Mouse (Mus musculus) heart, embryonic 16.5 days (tissue): ENCODE results near the gene Ercc5. TPM values are rescaled to one million over a fixed set of nuclear protein-coding genes. Genes with fewer than 3 reads are reported as not detected.

Experiments
- ATAC-seq: fragments of 200-750 bp; cut with Nextera tagmentation; replicated peaks from 2 replicates; pipeline ENCODE4 v1.8.0; 2017; ENCODE audit warnings: moderate number of reproducible peaks; ENCODE audit not compliant: insufficient read depth, low FRiP score; ENCODE audit errors: extremely low read depth
- H3K27ac ChIP-seq: fragments of 300-500 bp; sonication (generic); 2 replicates; pipeline ENCODE4 v1.5.1; 2014; ENCODE audit warnings: mild to moderate bottlenecking, low read length, control low read depth, moderate library complexity
- H3K27me3 ChIP-seq: fragments of 300-500 bp; sonication (generic); 2 replicates; pipeline ENCODE4 v1.6.1; 2014; ENCODE audit warnings: low read length, mixed read lengths; ENCODE audit not compliant: control insufficient read depth, insufficient read depth
- H3K36me3 ChIP-seq: fragments of 300-500 bp; sonication (generic); 2 replicates; pipeline ENCODE4 v1.6.1; 2014; ENCODE audit not compliant: control insufficient read depth, insufficient read depth
- H3K4me1 ChIP-seq: fragments of 300-500 bp; sonication (generic); 2 replicates; pipeline ENCODE4 v1.6.1; 2014; ENCODE audit warnings: low read length, mixed read lengths; ENCODE audit not compliant: control insufficient read depth, insufficient read depth
- H3K4me2 ChIP-seq: fragments of 300-500 bp; sonication (generic); 2 replicates; pipeline ENCODE4 v1.6.1; 2014; ENCODE audit warnings: low read depth, mild to moderate bottlenecking, control low read depth, low read length
- H3K4me3 ChIP-seq: fragments of 300-500 bp; sonication (generic); 2 replicates; pipeline ENCODE4 v1.5.1; 2014; ENCODE audit warnings: mild to moderate bottlenecking, control low read depth, low read length
- H3K9ac ChIP-seq: fragments of 300-500 bp; sonication (generic); 2 replicates; pipeline ENCODE4 v1.6.1; 2014; ENCODE audit warnings: low read length, control low read depth
- H3K9me3 ChIP-seq: fragments of 300-500 bp; sonication (generic); replicated peaks from 2 replicates; pipeline ENCODE4 v1.6.1; 2016; ENCODE audit warnings: low read length; ENCODE audit not compliant: control insufficient read depth
- WGBS: fragments of 180-500 bp; shearing (Covaris S2); extraction: QIAGEN DNeasy Blood & Tissue Kit; methylation state at CpG from one replicate; pipeline ENCODE4 v1.1.7; 2014; 5-methylcytosine and 5-hydroxymethylcytosine counted together
- polyA plus RNA-seq: library from polyadenylated mRNA; unstranded; fragments of >200 nt; fragmentation: Nextera tagmentation; extraction: Ambion mirVana; gene quantifications from 2 replicates; pipeline ENCODE4 v1.2.1, GENCODE M21; 2015

Ercc5 gene
- polyA plus RNA-seq, result 13.4 and 14.6 TPM in 2 replicates

- Histone ChIP-seq H3K36me3 (peaks cover 5% of the 10 kb centered on the region; the same call in 1 of the 2 replicates), H3K4me2 (peak within 1 kb of the TSS; percentile 87), H3K9ac (peak within 1 kb of the TSS; percentile 94), H3K27ac (peak within 1 kb of the TSS; percentile 91), H3K4me1 (peaks cover 12% of the 10 kb centered on the region), H3K27me3 (no peaks in the 10 kb centered on the region), H3K9me3 (no peaks in the 10 kb centered on the region), H3K4me3 (peak within 1 kb of the TSS; percentile 94)
- under 1% methylated on average over 66 of the region's 66 CpGs for WGBS
- peak; percentile 97 for ATAC-seq
Observed at GRCm38 (mm10) chr1:44147563-44148381, at the start of gene Ercc5. Ercc5 (plus strand) TSS chr1:44147744.

- H3K9ac ChIP-seq, result peak overlapping the region; percentile 89
- H3K27ac ChIP-seq, result peak overlapping the region; percentile 94
- H3K36me3 ChIP-seq, result peaks cover 15% of the 10 kb centered on the region
- peaks cover 9% of the 10 kb centered on the region for H3K4me1 ChIP-seq
- peak overlapping the region; percentile 75 for H3K4me2 ChIP-seq
- peak; percentile 67 for ATAC-seq
- under 1% methylated on average over 54 of the region's 55 CpGs for WGBS
- H3K4me3 ChIP-seq, result peak overlapping the region; percentile 89
- no peaks in the 10 kb centered on the region for H3K9me3 ChIP-seq
- no peaks in the 10 kb centered on the region for H3K27me3 ChIP-seq
Observed at GRCm38 (mm10) chr1:44101448-44102225, 45.9 kb upstream of the Ercc5 start.

- H3K4me3 ChIP-seq, result peak within 1 kb of the TSS; percentile 89
- peaks cover 9% of the 10 kb centered on the region for H3K4me1 ChIP-seq
- H3K4me2 ChIP-seq, result peak within 1 kb of the TSS; percentile 75
- H3K36me3 ChIP-seq, result peaks cover 14% of the 10 kb centered on the region
- H3K27me3 ChIP-seq, result no peaks in the 10 kb centered on the region
- peak within 1 kb of the TSS; percentile 94 for H3K27ac ChIP-seq
- H3K9ac ChIP-seq, result peak within 1 kb of the TSS; percentile 89
- H3K9me3 ChIP-seq, result no peaks in the 10 kb centered on the region
- under 1% methylated on average over 55 of the region's 55 CpGs for WGBS
- peak; percentile 96 for ATAC-seq
Observed at GRCm38 (mm10) chr1:44102259-44102717, 45.3 kb upstream of the Ercc5 start, which contains the start of gene Tex30. Tex30 (minus strand) TSS chr1:44102441.

GRCm38 (mm10) chr1:44102939-44103338 lies 44.6 kb upstream of the Ercc5 start:
- Histone ChIP-seq H3K4me3 (peak overlapping the region; percentile 89), H3K4me2 (peak overlapping the region; percentile 75), H3K9ac (no peak overlapping the region), H3K9me3 (no peaks in the 10 kb centered on the region), H3K27ac (no peak overlapping the region; the same call in 1 of the 2 replicates), H3K4me1 (peaks cover 9% of the 10 kb centered on the region), H3K36me3 (peaks cover 17% of the 10 kb centered on the region), H3K27me3 (no peaks in the 10 kb centered on the region)
- WGBS, result 14% methylated on average over 5 of the region's 5 CpGs
- ATAC-seq, result no peak

GRCm38 (mm10) chr1:44117571-44117970 lies 30.0 kb upstream of the Ercc5 start:
- peak overlapping the region; percentile 18; the same call in 1 of the 2 replicates for H3K4me3 ChIP-seq
- H3K4me2 ChIP-seq, result peak overlapping the region; percentile 53
- ATAC-seq, result no peak

GRCm38 (mm10) chr1:44118239-44119054 lies 29.1 kb upstream of the Ercc5 start, which contains the start of the genes Kdelc1 and Bivm:
Kdelc1 (minus strand) TSS chr1:44118808.
Bivm (plus strand) TSS chr1:44118957.
- Histone ChIP-seq H3K4me1 (peaks cover 8% of the 10 kb centered on the region), H3K27me3 (no peaks in the 10 kb centered on the region), H3K36me3 (peaks cover 21% of the 10 kb centered on the region), H3K4me2 (peak within 1 kb of the TSS; percentile 68), H3K9me3 (no peaks in the 10 kb centered on the region), H3K4me3 (peak within 1 kb of the TSS; percentile 76), H3K27ac (peak within 1 kb of the TSS; percentile 94), H3K9ac (peak within 1 kb of the TSS; percentile 81)
- under 1% methylated on average over 39 of the region's 39 CpGs for WGBS
- peak; percentile 95 for ATAC-seq

More at GRCm38 (mm10) chr1:44117571-44117970, 30.0 kb upstream of the Ercc5 start:
- no peak overlapping the region for H3K27ac ChIP-seq
- peaks cover 27% of the 10 kb centered on the region for H3K36me3 ChIP-seq
- no peaks in the 10 kb centered on the region for H3K27me3 ChIP-seq
- H3K9ac ChIP-seq, result no peak overlapping the region; the same call in 1 of the 2 replicates
- peaks cover 8% of the 10 kb centered on the region for H3K4me1 ChIP-seq
- H3K9me3 ChIP-seq, result no peaks in the 10 kb centered on the region

- peak; percentile 84 for ATAC-seq
- Histone ChIP-seq H3K4me1 (peaks cover 8% of the 10 kb centered on the region), H3K27me3 (no peaks in the 10 kb centered on the region), H3K27ac (peak overlapping the region; percentile 94), H3K4me2 (peak overlapping the region; percentile 68), H3K9ac (peak overlapping the region; percentile 81), H3K4me3 (peak overlapping the region; percentile 76), H3K9me3 (no peaks in the 10 kb centered on the region), H3K36me3 (peaks cover 14% of the 10 kb centered on the region)
- WGBS, result 0% methylated on average over 42 of the region's 43 CpGs
Observed at GRCm38 (mm10) chr1:44119201-44120073, 28.1 kb upstream of the Ercc5 start.
